Mouse (Mus musculus) A20 (cell line): ENCODE measurements around the gene Cebpz.

ENCODE experiments used
- DNase-seq: peaks from one replicate; pipeline ENCODE4 v3.0.0-alpha.2; 2011; ENCODE audit warnings: low read depth, low spot score

Cebpz gene

GRCm38 (mm10) chr17:78903158-78903557, 33.7 kb downstream of the Cebpz start:
- peak; percentile 36 for DNase-seq

DNA sequence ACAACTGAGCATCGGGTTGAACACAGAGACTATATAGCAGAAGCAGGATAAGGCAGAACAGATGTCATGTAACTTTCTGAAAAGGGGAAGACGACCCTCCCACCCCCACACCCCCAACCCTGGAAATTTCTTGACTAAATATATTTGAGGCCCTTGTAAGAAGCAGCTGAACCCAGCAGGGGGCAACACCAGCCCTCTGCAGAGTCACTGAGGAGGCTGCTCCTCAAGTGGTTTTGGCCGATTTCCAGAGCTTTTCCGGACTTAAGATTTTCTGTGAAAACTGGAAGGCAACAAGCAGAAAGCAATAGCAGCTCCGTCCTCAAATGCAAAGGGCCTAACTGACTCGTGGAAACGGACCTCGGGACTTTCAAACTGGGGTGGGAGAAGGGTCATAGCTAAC, 41.5 kb downstream of the Cebpz start:
- peak; percentile 24 for DNase-seq

- DNase-seq = no peak
Measured at GRCm38 (mm10) chr17:78894991-78895390, 41.9 kb downstream of the Cebpz start.

DNA sequence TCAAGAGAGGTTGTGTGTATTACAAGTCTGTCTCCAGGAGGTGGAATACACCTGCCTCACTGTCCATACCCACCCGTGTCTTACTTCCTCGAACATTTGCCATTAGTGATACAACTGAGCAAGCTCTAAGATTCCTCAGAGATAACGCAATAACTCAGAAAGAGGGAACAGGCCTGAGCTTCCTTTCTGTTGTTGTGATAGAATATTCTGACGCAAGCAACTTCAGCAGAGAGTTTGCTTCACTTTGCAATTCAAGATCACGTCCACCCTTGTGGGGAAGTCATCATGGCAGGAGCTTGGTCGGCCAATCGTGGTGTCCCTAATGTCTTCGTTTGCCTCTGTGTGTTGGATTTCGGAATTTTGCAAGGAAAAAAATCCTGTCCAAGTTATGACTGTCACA, 45.8 kb downstream of the Cebpz start:
- no peak for DNase-seq

GRCm38 (mm10) chr17:78889184-78889583, 47.7 kb downstream of the Cebpz start:
- no peak for DNase-seq

- no peak for DNase-seq
Measured at GRCm38 (mm10) chr17:78888554-78888953, 48.3 kb downstream of the Cebpz start.

GRCm38 (mm10) chr17:78885286-78886065, 51.4 kb downstream of the Cebpz start:
- DNase-seq = no peak

- DNase-seq = no peak
Measured at GRCm38 (mm10) chr17:78883291-78883690, 53.6 kb downstream of the Cebpz start.

DNA sequence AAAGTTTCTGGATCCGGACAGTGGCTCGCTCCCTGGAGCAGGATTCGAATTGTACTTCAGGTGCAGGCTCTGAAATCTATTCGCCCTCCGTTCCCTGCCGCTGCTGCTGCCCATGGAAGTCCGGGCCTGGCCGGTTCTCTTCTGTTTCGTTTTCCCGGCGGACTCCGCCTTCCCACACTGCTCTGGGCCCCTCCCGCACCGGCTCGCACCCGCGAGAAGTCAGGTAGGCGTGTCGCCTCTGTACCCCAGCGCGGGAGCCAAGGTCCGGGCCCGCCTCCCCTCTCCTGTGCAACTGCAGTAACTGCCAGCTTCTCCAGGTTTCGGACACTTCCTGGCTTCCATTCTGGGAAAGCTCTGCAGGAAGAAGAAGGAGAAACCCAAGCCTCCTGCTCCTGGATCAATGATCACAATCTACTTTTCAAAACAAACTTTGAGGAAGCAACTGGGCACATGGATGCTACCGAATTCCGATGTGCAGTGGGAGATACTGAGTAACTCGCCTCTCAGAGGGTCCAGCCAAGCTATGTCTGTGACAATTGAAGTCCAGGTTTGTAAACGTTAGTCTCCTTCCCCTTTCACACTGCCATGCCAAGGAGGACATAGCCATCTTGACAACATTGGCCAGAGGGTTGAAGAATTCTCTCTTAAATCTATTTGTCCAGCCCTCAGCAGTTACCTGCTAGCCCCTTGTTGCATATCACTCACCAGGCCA, 54.3 kb downstream of the Cebpz start, which contains the start of gene Eif2ak2:
TSS of gene Eif2ak2 (minus strand) at position 173 of the 712 bp plus-strand sequence.
- DNase-seq = peak; percentile 79

DNA sequence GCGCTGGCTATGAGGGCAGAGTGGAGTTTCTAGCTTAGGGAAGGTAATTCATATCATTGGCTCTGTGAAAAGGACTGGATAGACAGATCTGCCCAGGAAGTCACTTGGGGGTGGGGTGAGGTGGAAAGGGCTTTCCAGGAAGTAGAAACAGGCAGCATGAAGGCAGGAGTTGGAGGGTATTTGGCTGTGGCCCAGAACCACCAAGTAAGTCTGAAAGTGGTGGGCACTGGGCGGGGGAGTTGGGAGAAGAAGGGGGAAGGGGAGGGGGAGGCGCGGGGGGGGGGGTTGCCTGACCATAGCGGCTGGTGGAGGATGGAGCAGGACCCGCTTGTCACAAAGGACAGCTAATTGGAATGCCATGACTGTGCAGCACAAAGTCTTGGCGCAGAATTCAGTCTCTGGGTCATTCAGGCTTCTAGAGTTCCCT, 55.0 kb downstream of the Cebpz start:
- DNase-seq = no peak

DNA sequence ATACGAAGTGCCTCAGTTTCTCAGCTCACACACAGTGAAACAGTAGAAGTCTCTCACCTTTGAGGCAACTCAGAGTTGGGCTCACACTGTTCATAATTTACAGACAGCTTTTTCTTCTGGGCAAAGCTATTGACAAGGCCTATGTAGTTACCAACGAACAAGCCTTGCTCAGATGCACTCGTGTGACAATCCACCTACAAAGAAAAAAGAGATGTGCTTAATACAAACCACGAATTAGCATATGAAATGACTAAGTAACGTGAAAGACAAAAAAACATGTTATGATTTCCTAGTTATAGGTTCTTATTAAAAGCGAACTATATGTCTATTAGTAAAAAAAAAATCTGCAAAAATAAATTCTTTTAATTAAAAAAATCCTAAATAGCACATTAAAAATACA, 63.0 kb downstream of the Cebpz start:
- no peak for DNase-seq
